9 mouse cellular contexts compared by ENCODE assay signal in the genomic region with DNA sequence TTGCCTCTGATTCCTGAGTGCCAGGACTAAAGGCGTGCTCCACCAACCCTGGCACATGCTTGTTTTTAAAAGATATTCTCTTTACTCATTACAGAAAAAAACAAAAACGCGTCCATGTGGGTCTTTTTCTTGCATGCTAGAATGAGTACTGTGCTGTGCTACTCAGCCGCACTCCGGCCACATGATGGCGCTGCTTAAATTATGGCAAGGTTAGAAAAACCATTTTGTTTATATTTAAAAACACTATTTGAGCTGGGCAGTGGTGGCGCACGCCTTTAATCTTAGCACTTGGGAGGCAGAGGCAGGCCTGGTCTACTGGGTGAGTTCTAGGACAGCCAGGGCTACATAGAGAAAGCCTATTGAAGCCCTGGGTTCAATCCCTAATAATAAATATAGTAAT. TPM values are rescaled to one million over a fixed set of nuclear protein-coding genes. Genes with fewer than 3 reads are reported as not detected.
A peak's percentile ranks its signal among the peaks of the same experiment; 100 is the strongest.
DNase-seq lines count a peak whose midpoint lies in the region; ATAC-seq and TF ChIP-seq lines count a peak whose summit lies in the region.
"Had no signal": no experiment of that assay in that cellular context is flagged by ENCODE, and none has a peak within 500 bp of the region (broad histone marks: within the 10 kb centered on the region; RNA-seq: fewer than 3 reads in every experiment).

No protein-coding gene starts in this region.

- H3K9me3 ChIP-seq in forebrain, postnatal 0 days (ENCODE audit: low read length), result no peaks in the 10 kb centered on the region
- H3K9me3 ChIP-seq in forebrain, embryonic 11.5 days (ENCODE audit: control insufficient read depth, low read length), result no peaks in the 10 kb centered on the region
- no peaks in the 10 kb centered on the region for H3K9me3 ChIP-seq in liver, embryonic 14.5 days (ENCODE audit: control insufficient read depth, low read length)
- H3K9me3 ChIP-seq in liver, embryonic 11.5 days (ENCODE audit: control insufficient read depth, low read length), result no peaks in the 10 kb centered on the region

- DNase-seq in forebrain, postnatal 0 days, result no peak
- no peak for DNase-seq in forebrain, embryonic 11.5 days (ENCODE audit: low spot score)
- no peak for DNase-seq in liver, embryonic 14.5 days (ENCODE audit: low read depth in 3 of 3, low spot score in 3 of 3)
- no peak for DNase-seq in liver, embryonic 11.5 days (ENCODE audit: low spot score)
- DNase-seq in B cell, adult 2 months, result peak; percentile 67 to 71
- DNase-seq in frontal cortex, postnatal 25 days (ENCODE audit: low spot score in 2 of 2), result no peak
- DNase-seq in cerebellum, postnatal 10 days, result no peak
- DNase-seq: gastrocnemius, postnatal 25 days had no signal

- no peaks in the 10 kb centered on the region for H3K27me3 ChIP-seq in forebrain, postnatal 0 days (ENCODE audit: insufficient read depth, low read length)
- no peaks in the 10 kb centered on the region for H3K27me3 ChIP-seq in forebrain, embryonic 11.5 days (ENCODE audit: control insufficient read depth, insufficient read depth, low read length)
- no peaks in the 10 kb centered on the region for H3K27me3 ChIP-seq in liver, embryonic 14.5 days (ENCODE audit: control insufficient read depth, insufficient read depth, low read length)
- H3K27me3 ChIP-seq in liver, embryonic 11.5 days (replicated peaks; ENCODE audit: control insufficient read depth, insufficient read depth, low read length), result no peaks in the 10 kb centered on the region

- peak; percentile 52 for TF ChIP-seq CTCF in forebrain, postnatal 0 days (IDR thresholded peaks at IDR 0.05; ENCODE audit: low read depth)
- peak; percentile 48 for TF ChIP-seq CTCF in liver, embryonic 14.5 days (IDR thresholded peaks at IDR 0.05; ENCODE audit: low read depth)

- no peak overlapping the region for H3K4me3 ChIP-seq in forebrain, postnatal 0 days (ENCODE audit: low read depth, low read length)
- H3K4me3 ChIP-seq in forebrain, embryonic 11.5 days (ENCODE audit: low read depth, low read length), result no peak overlapping the region
- no peak overlapping the region for H3K4me3 ChIP-seq in liver, embryonic 14.5 days (ENCODE audit: insufficient read depth in 1 of 2, low read depth in 2 of 2, low read length in 2 of 2)
- H3K4me3 ChIP-seq in liver, embryonic 11.5 days (ENCODE audit: low read depth, low read length), result no peak overlapping the region

- TF ChIP-seq EP300 in liver, embryonic 14.5 days (IDR thresholded peaks at IDR 0.05; ENCODE audit: low read depth), result no peak

- H3K36me3 ChIP-seq in forebrain, postnatal 0 days (ENCODE audit: insufficient read depth), result peaks cover 83% of the 10 kb centered on the region
- peaks cover 11% of the 10 kb centered on the region for H3K36me3 ChIP-seq in forebrain, embryonic 11.5 days (ENCODE audit: control insufficient read depth, insufficient read depth, low read length)
- peaks cover 5% of the 10 kb centered on the region for H3K36me3 ChIP-seq in liver, embryonic 14.5 days (replicated peaks; ENCODE audit: control insufficient read depth, insufficient read depth, low read depth)
- peaks cover 16% of the 10 kb centered on the region for H3K36me3 ChIP-seq in liver, embryonic 11.5 days (ENCODE audit: control insufficient read depth, insufficient read depth, low read length)

- no peak overlapping the region for H3K4me2 ChIP-seq in forebrain, postnatal 0 days (ENCODE audit: low read depth)
- no peak overlapping the region for H3K4me2 ChIP-seq in forebrain, embryonic 11.5 days (ENCODE audit: low read depth, low read length, severe bottlenecking)
- no peak overlapping the region for H3K4me2 ChIP-seq in liver, embryonic 14.5 days (ENCODE audit: low read depth)
- H3K4me2 ChIP-seq in liver, embryonic 11.5 days, result no peak overlapping the region

- no peak overlapping the region for H3K9ac ChIP-seq in forebrain, postnatal 0 days
- H3K9ac ChIP-seq in forebrain, embryonic 11.5 days (ENCODE audit: low read length), result no peak overlapping the region
- H3K9ac ChIP-seq in liver, embryonic 14.5 days (replicated peaks), result no peak overlapping the region
- H3K9ac ChIP-seq in liver, embryonic 11.5 days (ENCODE audit: low read depth, low read length), result no peak overlapping the region

- WGBS in forebrain, postnatal 0 days, result 90% methylated on average over 8 of the region's 8 CpGs
- 86% methylated on average over 8 of the region's 8 CpGs for WGBS in forebrain, embryonic 11.5 days
- 67% methylated on average over 8 of the region's 8 CpGs for WGBS in liver, embryonic 14.5 days (ENCODE audit: insufficient replicate concordance)
- 87% methylated on average over 8 of the region's 8 CpGs for WGBS in liver, embryonic 11.5 days

- no peaks in the 10 kb centered on the region for H3K4me1 ChIP-seq in forebrain, postnatal 0 days (ENCODE audit: insufficient read depth)
- H3K4me1 ChIP-seq in forebrain, embryonic 11.5 days (replicated peaks; ENCODE audit: control insufficient read depth, insufficient read depth, low read length), result peaks cover 3% of the 10 kb centered on the region; the same call in 1 of the 2 replicates
- H3K4me1 ChIP-seq in liver, embryonic 14.5 days (replicated peaks; ENCODE audit: control insufficient read depth in 2 of 2, insufficient read depth in 2 of 2, low read length in 1 of 2), result no peaks in the 10 kb centered on the region
- no peaks in the 10 kb centered on the region for H3K4me1 ChIP-seq in liver, embryonic 11.5 days (replicated peaks; ENCODE audit: control insufficient read depth, insufficient read depth, low read length)

- no peak overlapping the region for H3K27ac ChIP-seq in forebrain, postnatal 0 days (ENCODE audit: low read depth, low read length)
- no peak overlapping the region for H3K27ac ChIP-seq in forebrain, embryonic 11.5 days (ENCODE audit: low read depth, low read length)
- H3K27ac ChIP-seq in liver, embryonic 14.5 days, result no peak overlapping the region
- H3K27ac ChIP-seq in liver, embryonic 11.5 days (ENCODE audit: low read depth, low read length), result no peak overlapping the region

- ATAC-seq in forebrain, postnatal 0 days, result no peak
- ATAC-seq in forebrain, embryonic 11.5 days (replicated peaks; ENCODE audit: low FRiP score), result no peak
- ATAC-seq in liver, embryonic 14.5 days (ENCODE audit: insufficient read depth), result no peak
- ATAC-seq in liver, embryonic 11.5 days (replicated peaks; ENCODE audit: low FRiP score), result no peak
- ATAC-seq in common myeloid progenitor, adult 5-6 weeks (replicated peaks; ENCODE audit: low read depth, poor library complexity, severe bottlenecking), result peak; percentile 62; the same call in 1 of the 2 replicates

RNA-seq across cellular contexts. Expression of a gene that starts 16.8 kb away (rescaled TPM):
- total RNA-seq in forebrain, postnatal 0 days (2014; rRNA removed), result 21.4 and 23.5 TPM in 2 replicates
- polyA plus RNA-seq in forebrain, postnatal 0 days (2015; fragmentation: Nextera tagmentation; extraction: Ambion mirVana), result 9.3 and 9.9 TPM in 2 replicates
- polyA plus RNA-seq in forebrain, embryonic 11.5 days (2014; fragmentation: Nextera tagmentation; extraction: Ambion mirVana), result 11.4 and 15.7 TPM in 2 replicates
- 47.1 and 48.6 TPM in 2 replicates for polyA plus RNA-seq in liver, embryonic 14.5 days (2012; rRNA removed)
- 15.4 and 15.6 TPM in 2 replicates for polyA plus RNA-seq in liver, embryonic 14.5 days (2014; fragmentation: Nextera tagmentation; extraction: Ambion mirVana)
- 39.8 and 42.8 TPM in 2 replicates for polyA plus RNA-seq in liver, embryonic 11.5 days (2014; fragmentation: Nextera tagmentation; extraction: Ambion mirVana)
- total RNA-seq in common myeloid progenitor, adult 5-6 weeks (2017), result 37.0 and 49.2 TPM in 2 replicates

RNA-seq across cellular contexts. Expression of a gene that starts 22.4 kb away (rescaled TPM):
- 137 and 148 TPM in 2 replicates for total RNA-seq in forebrain, postnatal 0 days (2014; rRNA removed)
- 261 and 281 TPM in 2 replicates for polyA plus RNA-seq in forebrain, postnatal 0 days (2015; fragmentation: Nextera tagmentation; extraction: Ambion mirVana)
- polyA plus RNA-seq in forebrain, embryonic 11.5 days (2014; fragmentation: Nextera tagmentation; extraction: Ambion mirVana), result 189 and 206 TPM in 2 replicates
- polyA plus RNA-seq in liver, embryonic 14.5 days (2012; rRNA removed), result 118 and 126 TPM in 2 replicates
- 209 and 219 TPM in 2 replicates for polyA plus RNA-seq in liver, embryonic 14.5 days (2014; fragmentation: Nextera tagmentation; extraction: Ambion mirVana)
- 278 and 287 TPM in 2 replicates for polyA plus RNA-seq in liver, embryonic 11.5 days (2014; fragmentation: Nextera tagmentation; extraction: Ambion mirVana)
- total RNA-seq in common myeloid progenitor, adult 5-6 weeks (2017), result 79.4 and 83.5 TPM in 2 replicates

RNA-seq across cellular contexts. Expression of a gene that starts 38.6 kb away (rescaled TPM):
- 67.0 and 69.4 TPM in 2 replicates for total RNA-seq in forebrain, postnatal 0 days (2014; rRNA removed)
- 49.4 and 53.9 TPM in 2 replicates for polyA plus RNA-seq in forebrain, postnatal 0 days (2015; fragmentation: Nextera tagmentation; extraction: Ambion mirVana)
- 65.8 and 70.0 TPM in 2 replicates for polyA plus RNA-seq in forebrain, embryonic 11.5 days (2014; fragmentation: Nextera tagmentation; extraction: Ambion mirVana)
- 13.2 and 17.0 TPM in 2 replicates for polyA plus RNA-seq in liver, embryonic 14.5 days (2012; rRNA removed)
- 10.3 and 13.1 TPM in 2 replicates for polyA plus RNA-seq in liver, embryonic 14.5 days (2014; fragmentation: Nextera tagmentation; extraction: Ambion mirVana)
- 35.4 and 37.5 TPM in 2 replicates for polyA plus RNA-seq in liver, embryonic 11.5 days (2014; fragmentation: Nextera tagmentation; extraction: Ambion mirVana)
- 30.9 and 46.5 TPM in 2 replicates for total RNA-seq in common myeloid progenitor, adult 5-6 weeks (2017)

RNA-seq across cellular contexts. Expression of a gene that starts 39.4 kb away (rescaled TPM):
- total RNA-seq in forebrain, postnatal 0 days (2014; rRNA removed), result 1.7 and 4.2 TPM in 2 replicates
- polyA plus RNA-seq in forebrain, postnatal 0 days (2015; fragmentation: Nextera tagmentation; extraction: Ambion mirVana), result 3.6 and 4.1 TPM in 2 replicates
- 0.35 and 0.64 TPM in 2 replicates for polyA plus RNA-seq in forebrain, embryonic 11.5 days (2014; fragmentation: Nextera tagmentation; extraction: Ambion mirVana)
- polyA plus RNA-seq in liver, embryonic 14.5 days (2012; rRNA removed), result 3.3 and 3.6 TPM in 2 replicates
- polyA plus RNA-seq in liver, embryonic 14.5 days (2014; fragmentation: Nextera tagmentation; extraction: Ambion mirVana), result 4.9 and 5.3 TPM in 2 replicates
- polyA plus RNA-seq in liver, embryonic 11.5 days (2014; fragmentation: Nextera tagmentation; extraction: Ambion mirVana), result 1.7 TPM in 2 replicates
- total RNA-seq in common myeloid progenitor, adult 5-6 weeks (2017), result 1.6 and 3.2 TPM in 2 replicates

RNA-seq across cellular contexts. Expression of a gene that starts 44.8 kb away (rescaled TPM):
- 8.6 and 10.8 TPM in 2 replicates for total RNA-seq in forebrain, postnatal 0 days (2014; rRNA removed)
- 10.6 and 13.2 TPM in 2 replicates for polyA plus RNA-seq in forebrain, postnatal 0 days (2015; fragmentation: Nextera tagmentation; extraction: Ambion mirVana)
- polyA plus RNA-seq in forebrain, embryonic 11.5 days (2014; fragmentation: Nextera tagmentation; extraction: Ambion mirVana), result 4.9 and 5.7 TPM in 2 replicates
- polyA plus RNA-seq in liver, embryonic 14.5 days (2012; rRNA removed), result 19.8 and 22.8 TPM in 2 replicates
- polyA plus RNA-seq in liver, embryonic 14.5 days (2014; fragmentation: Nextera tagmentation; extraction: Ambion mirVana), result 14.7 and 15.1 TPM in 2 replicates
- polyA plus RNA-seq in liver, embryonic 11.5 days (2014; fragmentation: Nextera tagmentation; extraction: Ambion mirVana), result 14.2 and 16.0 TPM in 2 replicates
- 83.0 and 99.7 TPM in 2 replicates for total RNA-seq in common myeloid progenitor, adult 5-6 weeks (2017)

Comparison
In these comparisons a context has a peak if more than half of its experiments do, and no peak if none do; other contexts are left out.
1. DNase-seq: peak in B cell, adult 2 months (2 of 2); none in forebrain, postnatal 0 days (single experiment), forebrain, embryonic 11.5 days (single experiment), liver, embryonic 14.5 days (0 of 3), liver, embryonic 11.5 days (single experiment), frontal cortex, postnatal 25 days (0 of 2) and cerebellum, postnatal 10 days (0 of 2).